Mouse (Mus musculus): ENCODE measurements around the gene Mtg1.

The Mtg1 gene

DNA sequence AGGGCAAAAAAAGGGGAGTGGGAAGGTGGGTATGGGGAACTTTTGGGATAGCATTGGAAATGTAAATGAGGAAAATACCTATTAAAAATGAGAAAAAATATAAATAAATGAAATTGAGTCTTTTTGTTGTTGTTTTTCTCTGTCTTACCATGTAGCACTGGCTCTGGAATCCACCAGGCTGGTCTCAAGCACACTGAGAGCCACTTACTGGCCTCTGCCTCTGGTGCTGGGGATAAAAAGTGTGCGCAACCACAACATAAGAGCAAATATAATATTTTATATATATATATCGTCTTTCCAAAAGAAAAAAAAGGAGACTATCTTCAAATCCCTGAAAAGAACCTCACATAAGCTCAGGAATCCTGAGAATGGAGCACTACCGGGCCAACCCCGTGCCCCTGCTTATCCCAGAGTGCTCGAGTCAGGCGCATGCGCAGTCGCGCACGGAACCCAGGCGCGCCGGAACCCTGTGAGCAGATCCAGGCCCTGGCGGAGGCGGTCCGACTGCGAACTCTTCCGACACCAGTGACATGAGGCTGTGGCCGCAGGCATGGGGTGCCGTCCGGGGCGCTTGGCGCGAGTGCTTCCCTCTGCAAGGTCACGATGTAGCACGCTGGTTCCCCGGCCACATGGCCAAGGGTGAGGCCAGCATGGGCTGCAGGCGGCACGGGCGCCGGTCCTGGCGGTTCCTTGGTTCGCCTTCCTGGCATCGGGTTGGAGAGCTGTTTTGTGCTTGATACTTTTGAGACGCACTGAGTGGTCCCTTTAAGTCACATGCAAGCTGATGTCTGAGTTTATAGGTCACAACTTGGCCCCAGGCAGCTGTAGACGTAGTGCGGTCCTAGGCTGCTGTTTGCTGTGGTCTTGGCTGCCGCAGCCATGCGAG lies at the start of gene Mtg1:
TSS of gene Mtg1 (plus strand) at position 430 of the 886 bp plus-strand sequence.
- DNase-seq = peak; percentile 95

DNA sequence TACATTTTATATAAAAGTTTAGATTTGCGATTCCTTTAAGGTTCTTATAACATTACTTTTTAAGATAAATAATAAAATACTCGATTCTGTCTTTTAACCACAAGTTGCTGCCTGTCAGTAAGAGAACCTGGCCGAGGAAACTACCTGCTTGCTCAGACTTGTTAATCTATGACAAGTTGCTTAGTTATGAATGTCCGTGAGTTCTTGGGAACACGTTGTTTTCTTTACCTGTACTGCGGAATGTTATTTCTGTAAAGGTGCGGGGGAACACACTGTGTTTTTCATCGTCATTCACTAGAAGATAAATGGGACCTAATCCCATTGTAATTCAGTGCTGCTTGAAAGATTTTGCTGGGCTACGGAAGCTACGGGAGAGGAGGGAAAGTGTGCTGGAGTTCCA lies 46.8 kb upstream of the Mtg1 start:
- no peak for DNase-seq

DNA sequence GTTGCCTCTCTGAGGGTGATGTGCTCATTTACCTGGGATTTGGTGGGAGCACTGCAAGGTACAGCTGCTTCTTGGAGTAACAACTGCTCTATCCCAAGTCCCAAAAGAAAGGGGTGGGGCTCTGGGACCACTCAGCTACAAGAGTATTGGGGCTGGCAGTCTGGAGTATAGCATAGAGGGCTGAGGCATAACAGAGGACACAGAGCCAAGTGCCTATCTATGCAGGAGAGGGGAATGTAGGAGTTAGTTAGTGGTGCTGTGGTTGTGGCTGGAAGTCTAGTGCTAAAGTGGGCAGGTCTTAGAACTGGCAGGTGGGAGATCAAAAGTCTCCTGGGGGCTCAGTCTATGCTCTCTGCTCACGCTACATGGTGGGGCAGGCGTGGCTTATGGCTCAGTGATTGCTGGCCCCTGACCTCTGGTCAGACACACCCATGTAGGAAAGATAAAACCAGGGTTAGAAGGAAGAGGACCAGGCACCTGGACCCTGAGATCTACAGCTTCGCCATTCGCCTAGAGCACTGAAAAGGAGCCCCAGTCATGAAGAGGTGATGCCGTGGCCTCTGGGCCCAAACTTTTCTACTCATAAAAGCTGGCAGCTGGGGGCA lies 44.3 kb upstream of the Mtg1 start, which contains the start of gene Prap1:
TSS of gene Prap1 (plus strand) at position 472 of the 605 bp plus-strand sequence.
- DNase-seq = no peak

DNA sequence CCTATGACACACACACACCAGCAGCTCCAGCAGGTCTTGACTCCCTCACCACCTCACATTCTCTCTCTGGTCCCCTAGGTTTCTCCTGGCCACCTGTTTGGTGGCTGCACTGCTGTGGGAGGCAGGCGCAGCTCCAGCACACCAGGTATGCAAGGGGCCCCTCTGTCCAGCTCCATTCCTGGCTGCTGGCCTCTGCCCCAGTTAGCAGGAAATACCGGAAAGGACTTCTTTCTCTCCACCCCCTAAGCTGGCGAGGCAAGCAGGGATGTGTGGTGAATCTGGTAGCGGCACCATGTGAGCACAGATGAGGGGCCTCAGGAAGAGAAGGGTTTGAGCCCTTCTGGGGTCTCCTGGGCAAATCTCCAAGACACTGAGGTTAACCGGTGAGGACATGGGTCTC lies 42.4 kb upstream of the Mtg1 start:
- DNase-seq = no peak

DNA sequence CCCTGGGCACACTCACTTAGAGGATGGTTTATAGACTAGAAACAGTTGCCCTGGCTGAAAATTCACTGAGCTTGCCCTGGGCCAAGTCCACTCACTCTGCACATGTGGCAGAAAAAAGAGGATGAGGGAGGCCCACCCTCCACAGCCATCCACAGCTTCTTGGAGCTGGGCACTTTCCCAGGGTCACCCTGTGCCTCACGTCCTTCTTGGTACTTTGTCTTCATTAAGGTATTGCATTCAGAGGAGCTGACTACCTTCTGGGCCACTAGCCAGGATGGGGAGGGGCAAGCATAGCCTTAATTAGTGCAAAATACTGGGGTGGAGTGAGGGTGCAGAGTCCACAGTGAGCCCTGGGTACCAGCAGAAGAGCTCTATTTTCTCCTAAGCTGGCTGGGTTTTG lies 41.8 kb upstream of the Mtg1 start:
- no peak for DNase-seq

DNA sequence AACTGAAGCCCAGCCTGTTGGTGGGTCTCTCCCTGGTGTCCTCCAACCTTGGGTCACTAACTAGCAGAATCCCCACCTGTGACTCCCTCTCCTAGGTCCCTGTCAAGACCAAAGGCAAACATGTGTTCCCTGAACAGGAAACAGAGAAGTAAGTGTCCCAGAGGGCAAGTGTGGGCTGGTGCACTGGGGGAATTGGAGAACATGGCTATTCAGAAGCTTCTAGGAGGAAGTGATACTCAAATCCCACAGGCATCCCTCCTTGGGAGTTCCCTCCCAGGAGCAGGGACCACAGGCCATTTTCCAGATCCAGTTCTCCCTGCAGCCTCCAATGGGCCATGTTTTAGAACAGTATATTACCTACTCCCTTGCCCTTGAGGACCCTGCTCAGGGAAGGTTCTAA lies 41.3 kb upstream of the Mtg1 start:
- DNase-seq = no peak

DNA sequence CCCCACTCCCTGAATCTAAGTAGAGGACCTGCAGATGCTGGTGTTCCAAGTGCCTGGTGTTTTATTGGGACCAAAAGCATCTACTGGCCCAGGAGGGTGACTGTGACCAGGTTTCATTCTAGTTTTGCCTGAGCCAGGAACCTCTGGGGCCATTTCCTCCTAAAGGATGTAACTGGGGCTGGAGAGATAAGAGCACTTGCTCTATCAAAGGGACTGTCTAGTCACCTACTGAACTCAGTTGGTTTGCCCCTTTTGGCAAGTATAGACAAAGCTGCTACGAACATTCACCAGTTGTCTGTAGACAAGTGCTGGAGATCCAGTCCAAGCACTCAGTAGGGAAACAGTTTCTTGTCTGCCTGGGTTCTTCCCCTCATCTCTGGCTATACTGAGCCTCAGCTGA lies 38.9 kb upstream of the Mtg1 start:
- DNase-seq = no peak

DNA sequence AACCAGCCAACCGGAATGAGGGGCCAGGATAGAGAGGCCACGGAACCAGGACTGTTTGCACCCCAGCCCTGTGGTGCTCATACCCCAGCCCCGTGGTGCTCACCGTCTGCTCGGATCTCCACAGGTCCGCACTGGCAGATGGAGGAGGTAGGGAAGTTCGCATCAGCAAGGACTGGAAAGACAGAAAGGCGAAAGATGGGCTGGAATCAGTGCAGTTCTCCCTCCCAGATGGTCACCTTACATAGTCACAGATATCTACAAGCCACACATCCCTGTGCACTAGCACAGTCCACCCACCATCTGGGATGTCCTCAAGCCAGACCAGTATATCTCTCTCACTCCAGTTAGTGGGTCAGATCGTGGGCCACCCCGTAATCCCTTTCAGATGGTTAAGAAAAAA lies 35.9 kb upstream of the Mtg1 start:
- no peak for DNase-seq

DNA sequence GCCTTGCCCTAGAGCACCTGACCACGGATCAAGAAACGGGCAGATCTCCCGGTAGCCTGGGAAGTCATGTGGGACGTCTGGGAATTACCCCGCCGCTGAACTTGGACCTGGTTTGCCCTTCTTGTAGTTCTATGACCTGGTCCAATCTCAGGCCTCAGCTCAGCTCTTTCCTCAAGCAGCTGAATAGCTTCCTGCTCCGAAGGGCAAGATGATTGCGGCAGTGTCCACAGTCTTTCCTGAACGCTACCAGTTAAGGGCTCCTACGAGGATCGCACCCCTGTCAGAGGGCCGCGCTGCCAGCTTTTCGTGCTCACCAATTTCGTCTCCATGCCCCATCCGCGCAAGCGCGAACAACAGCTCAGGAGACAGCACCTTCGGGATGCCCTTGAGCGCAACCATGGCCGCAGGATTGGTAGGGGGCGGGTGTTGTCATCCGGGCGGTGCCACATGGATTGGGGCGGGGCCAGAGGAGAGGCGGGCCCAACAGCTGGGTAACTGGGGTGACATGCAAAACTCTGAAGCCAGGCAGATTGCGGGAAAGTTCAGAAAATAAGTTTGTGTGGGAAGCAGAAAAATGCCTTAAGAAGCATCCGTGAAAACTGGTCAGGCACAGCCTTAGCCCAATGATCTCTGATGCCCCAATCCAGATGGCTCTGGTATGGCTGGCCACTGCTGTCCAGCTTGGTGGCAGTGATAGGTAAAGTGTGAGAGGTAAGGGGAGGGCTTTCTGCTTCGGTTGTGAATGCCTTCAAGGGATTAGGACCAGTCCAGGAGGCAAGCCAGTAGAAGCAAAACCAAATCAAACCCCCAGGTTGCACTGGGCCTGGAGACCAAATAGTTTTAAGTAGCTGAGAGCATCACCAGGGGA lies 35.1 kb upstream of the Mtg1 start, which contains the start of gene Fuom:
TSS of gene Fuom (minus strand) at position 449 of the 868 bp plus-strand sequence.
- peak; percentile 90 for DNase-seq

DNA sequence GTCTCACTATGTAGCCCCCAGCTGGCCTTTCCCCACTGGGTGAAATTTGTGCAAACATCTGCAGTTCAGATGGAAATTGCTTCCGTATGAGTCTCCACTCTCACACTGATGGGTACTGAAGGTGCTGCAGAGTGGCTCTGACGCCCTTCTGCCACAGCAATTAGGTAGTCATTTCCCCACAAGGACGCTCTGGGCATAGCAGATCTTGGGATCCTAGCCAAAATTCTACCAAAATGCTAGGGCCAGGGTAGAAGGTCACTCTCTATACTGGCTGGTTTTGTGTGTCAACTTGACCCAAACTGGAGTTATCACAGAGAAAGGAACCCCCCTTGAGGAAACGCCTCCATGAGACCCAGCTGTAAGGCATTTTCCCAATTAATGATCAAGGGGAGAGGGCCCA lies 33.4 kb upstream of the Mtg1 start:
- DNase-seq = no peak

DNA sequence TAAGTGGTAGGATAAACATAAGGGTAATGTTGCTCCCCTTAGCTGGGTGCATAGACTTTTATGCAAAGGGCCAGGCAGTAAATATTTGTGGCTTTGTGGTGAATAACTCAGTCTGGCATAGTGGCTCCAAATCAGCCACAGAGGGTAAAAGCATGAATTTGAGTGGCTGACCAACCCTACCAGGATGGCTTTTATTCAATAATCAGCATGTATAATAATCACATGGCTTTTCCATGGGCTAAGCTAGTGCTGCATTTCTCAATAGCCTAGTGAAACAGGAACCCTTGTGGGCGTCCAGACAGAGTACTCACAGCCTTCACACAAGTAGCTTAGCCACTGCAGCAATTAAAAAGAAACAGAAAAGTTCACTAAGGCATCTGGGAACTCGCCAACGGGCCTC lies 25.4 kb upstream of the Mtg1 start:
- no peak for DNase-seq

DNA sequence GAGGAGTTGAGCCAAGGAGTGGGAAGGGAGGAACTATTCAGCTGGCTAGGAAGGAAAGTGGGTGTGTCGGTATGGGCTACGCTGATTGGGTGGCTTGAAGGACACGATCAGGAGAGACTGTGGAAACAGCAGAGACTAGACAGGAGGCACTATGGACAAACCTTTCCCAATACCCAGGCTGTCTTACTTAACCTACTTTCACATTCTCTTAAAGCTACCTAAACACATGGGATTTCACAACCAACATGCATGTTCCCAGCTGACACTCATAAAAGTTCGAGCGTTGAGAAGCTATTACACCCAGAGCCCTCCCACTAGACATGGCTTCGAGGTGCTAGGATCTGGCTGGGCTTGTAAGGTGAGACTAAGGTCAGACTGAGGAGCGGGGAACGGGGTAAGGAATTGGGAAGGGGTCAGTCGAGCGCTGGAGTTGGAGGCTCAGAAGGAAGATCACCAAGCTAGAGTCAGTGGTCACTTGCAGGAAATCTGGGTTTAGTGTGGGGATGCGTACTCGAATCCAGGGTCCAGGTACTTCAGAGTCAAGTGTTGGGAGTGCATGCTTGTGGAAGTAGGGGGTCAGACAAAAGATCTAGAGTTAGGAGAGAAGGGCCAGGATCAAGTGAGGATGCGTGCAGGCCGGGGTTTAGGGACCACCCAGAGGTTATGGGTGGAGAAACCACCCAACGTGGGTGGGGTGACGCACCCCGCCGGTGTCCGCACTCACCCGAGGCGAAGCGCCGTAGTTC lies 21.6 kb upstream of the Mtg1 start, which contains the start of gene Paox:
TSS of gene Paox (plus strand) at position 217 of the 746 bp plus-strand sequence.
- DNase-seq = no peak

DNA sequence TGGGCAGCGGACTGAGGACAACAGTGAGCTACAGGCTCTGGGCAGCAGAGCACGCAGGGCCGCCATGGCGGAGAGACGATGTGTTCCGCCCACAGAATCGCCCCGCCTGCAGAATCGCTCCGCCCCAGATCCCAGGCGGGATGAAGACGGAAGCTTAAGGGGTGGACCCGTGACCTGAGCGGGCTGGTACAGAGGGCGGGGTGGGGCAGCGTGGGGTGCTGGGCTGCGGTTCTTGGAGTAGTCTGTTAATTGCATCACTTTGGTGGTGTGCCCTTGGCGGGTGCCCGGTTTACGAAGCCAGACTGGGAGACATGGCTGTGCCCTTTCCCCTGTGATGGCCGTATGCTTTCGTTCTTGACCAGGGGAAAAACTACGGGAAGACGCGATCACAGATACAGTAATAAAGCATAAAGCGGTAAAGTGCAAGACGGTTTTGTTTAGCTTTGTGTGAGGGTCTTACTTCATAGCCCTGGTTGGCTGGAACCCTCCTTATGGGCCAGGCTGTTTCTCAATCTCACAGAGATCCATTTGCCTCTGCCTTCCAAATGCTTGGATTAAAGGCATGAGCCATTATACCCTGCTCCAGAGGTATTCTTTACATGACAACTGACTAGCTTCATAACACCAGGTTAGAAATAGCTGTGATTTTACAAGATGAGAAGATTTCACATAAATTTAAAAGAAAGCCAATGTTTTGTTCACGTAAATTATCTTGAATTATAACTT lies 20.9 kb upstream of the Mtg1 start, which contains the start of gene Echs1:
TSS of gene Echs1 (minus strand) at position 148 of the 726 bp plus-strand sequence.
- peak; percentile 89 for DNase-seq

DNA sequence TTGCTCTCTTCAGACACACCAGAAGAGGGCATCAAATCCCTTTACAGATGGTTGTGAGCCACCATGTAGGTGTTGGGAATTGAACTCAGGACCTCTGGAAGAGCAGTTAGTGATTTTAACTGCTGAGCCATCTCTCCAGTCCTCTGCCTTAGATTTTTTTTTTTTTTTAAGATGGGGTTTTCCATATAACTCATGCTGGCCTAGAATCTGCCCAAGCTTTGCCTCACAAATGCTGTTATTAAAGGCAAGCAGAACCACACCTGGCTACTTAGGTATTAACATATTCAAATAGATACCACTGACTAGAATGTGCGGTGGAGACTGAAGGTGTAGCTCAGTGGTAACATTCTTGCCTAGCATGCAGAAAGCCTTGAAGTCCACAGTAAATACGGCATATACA lies 16.9 kb upstream of the Mtg1 start:
- DNase-seq = no peak

DNA sequence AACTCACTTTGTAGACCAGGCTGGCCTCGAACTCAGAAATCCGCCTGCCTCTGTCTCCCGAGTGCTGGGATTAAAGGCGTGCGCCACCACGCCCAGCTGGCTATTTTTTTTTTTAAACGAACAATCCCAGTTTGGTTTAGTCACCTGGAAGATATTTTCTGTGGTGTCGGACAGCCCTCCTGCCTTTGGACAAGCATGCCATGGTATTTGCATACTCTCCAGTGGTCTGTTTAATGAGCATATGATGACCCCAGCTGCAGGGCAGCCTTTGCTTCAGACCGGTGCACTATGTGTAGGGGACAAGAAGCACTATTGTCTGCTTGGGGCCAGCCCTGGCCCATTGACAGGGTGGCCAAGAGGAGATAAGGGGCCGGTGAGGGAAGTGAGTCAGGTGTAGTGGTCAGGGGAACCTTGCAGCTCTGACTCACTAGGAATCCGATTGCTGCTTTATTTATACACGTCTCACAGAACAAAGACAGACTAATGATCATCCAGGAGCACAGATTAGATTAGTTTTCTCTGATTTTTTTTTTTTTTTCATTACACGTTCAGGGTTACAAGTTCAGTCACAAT lies 15.9 kb upstream of the Mtg1 start:
- no peak for DNase-seq

DNA sequence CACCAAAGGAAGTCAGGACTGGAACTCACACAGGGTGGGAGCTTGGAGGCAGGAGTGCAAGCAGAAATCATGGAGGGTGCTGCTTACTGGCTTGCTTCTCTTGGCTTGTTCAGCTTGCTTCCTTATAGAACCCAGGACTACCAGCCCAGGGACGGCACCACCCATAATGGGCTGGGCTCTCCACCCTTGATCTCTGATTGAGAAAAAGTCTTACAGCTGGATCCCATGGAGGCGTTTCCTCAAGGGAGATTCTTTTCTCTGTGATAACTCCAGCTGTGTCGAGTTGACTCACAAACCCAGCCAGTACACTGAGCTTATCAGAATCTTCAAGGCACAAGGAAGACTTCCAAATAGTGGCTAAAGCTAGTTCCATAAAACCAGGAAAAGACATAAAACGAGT lies 14.6 kb upstream of the Mtg1 start:
- DNase-seq = no peak

DNA sequence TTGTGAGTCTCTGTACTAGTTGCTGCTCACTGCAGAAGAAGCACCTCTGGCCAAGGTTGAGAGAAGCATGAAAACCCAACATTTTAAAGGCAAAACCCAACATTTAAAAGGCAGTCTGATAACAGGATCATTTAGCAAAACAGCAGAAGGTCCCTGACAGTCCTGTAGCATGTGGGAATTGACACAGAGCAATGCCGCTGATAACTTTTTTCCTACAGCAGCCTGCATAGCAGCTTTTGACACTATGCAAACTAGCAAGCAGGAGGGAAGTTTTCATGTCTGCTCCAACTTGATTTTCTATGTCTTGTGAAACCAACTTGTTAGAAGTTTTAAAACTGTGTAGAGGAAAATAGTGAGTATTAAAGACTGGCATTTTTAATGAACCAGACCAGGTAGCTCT lies 13.0 kb upstream of the Mtg1 start:
- no peak for DNase-seq

DNA sequence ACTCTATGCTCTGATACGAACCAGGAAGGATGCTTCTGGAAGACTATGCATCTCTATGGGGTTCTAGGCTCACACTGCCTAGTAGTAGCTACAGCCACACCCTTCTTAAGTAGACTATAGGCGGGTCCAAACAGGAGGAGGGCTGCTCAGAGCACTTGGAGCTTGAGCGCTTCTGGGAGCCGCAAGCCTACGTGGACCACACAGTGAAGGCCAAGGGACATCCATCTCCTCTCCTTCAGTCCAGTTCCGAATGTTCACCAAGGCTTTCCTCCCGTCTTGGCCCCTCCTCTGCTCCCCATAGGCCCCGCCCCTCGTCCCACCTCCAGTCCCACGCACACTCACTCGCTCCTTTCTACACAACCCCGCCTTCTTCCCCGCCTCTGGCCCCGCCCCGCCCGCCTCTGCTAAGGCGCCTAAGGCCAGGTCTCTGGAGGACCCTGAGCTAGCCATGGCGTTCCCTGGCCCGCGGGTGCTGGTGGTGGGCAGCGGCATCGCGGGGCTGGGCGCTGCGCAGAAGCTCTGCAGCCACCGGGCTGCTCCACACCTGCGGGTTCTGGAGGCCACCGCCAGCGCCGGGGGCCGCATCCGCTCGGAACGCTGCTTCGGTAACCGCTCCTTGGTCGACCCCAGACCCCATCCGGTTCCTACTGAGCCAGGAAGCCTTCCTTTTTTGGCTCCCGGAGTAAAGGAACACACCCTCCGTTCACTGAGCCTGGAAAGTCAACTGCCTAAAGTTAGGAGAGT lies 11.9 kb upstream of the Mtg1 start:
- DNase-seq = peak; percentile 94

DNA sequence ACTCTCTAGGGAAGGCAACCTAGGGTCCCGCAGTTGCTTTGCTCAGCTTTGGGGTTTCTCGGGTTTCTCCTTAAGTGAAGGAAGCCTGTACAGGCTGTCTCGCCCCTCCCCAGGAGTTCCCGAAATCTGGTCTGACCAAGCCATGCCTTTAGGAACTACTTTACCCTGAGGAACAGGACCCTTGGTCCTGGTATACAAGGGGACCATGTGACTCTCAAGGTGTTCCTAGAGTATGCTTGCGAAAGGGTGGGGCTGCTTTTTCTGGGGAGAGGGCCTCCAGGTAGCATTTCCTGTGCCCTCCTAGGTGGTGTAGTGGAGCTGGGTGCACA lies 11.4 kb upstream of the Mtg1 start:
- DNase-seq = no peak

DNA sequence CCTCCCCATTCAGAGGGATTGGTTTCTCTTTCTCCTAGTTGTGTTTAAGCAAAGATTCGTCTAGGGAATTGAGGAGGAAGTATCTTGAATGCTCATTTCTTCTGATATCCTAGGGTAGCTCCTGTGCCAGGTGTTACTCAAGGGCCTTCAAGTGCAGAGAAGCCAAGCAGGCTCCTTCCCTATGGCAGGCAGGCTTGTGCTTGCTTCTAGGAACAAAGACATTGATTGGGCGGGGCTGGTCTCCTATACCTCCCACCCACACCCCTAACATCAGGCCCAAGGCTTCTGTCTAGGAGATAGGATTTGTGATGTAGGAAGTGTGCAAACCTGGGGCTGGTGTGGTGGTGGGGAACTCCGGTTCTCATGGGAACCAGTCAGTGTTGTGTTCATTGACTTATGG lies 10.4 kb upstream of the Mtg1 start:
- no peak for DNase-seq

DNA sequence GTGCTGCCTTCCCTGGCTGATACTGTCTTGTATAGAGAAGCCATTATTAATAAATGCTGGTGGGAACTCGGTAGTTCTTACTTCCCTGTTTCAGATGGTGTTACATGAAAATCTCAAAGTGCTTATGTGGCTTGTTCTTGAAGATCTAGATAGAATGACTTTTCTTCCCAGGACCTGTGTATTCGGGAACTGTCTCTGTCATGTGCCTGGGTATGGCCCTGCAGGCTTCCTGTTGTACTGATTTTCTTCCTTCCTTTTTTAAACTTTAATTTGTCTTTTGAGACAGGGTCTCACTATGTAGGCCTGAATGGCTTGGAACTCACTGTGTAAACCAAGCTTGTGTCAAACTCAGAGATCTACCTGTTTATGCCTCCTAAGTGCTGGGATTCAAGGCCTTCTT lies 9.5 kb upstream of the Mtg1 start:
- no peak for DNase-seq

All from thymus, postnatal 14 days (tissue).